ENCODE assay signal across 8 mouse cellular contexts in the genomic region with DNA sequence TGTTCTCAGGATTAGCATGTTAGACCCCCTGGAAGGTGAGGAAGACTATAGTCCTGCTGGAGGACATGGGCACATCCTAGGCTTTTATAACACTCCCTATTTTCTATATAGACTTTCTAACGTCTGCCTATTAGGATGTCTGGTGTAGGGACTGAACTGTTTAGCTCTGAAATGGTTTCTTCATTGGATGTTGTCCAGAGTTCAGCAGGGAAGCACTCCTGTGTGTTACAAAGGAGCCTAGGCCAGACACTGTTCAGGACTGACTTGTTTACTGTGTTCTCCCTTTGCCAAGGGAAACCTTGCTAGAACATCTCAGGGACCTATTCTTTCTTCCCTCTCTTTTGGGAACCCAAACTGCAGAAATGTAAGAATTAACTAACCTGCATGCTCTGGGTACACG.
A peak's percentile ranks its signal among the peaks of the same experiment; 100 is the strongest.
DNase-seq lines count a peak whose midpoint lies in the region; ATAC-seq and TF ChIP-seq lines count a peak whose summit lies in the region.

No protein-coding gene starts in this region.

- H3K27me3 ChIP-seq in kidney, adult 2 months (replicated peaks; ENCODE audit: control insufficient read depth, insufficient read depth, low read length) = no peaks in the 10 kb centered on the region
- H3K27me3 ChIP-seq in embryonic facial prominence, embryonic 13.5 days = no peaks in the 10 kb centered on the region
- no peaks in the 10 kb centered on the region for H3K27me3 ChIP-seq in hindbrain, embryonic 12.5 days
- peaks cover 11% of the 10 kb centered on the region; the same call in 1 of the 2 replicates for H3K27me3 ChIP-seq in midbrain, embryonic 13.5 days

- ATAC-seq in embryonic facial prominence, embryonic 13.5 days (ENCODE audit: insufficient number of reproducible peaks, insufficient read depth, low FRiP score, low TSS enrichment, low read depth) = no peak
- ATAC-seq in hindbrain, embryonic 12.5 days (ENCODE audit: low FRiP score) = no peak
- peak; percentile 4; the same call in 1 of the 2 replicates for ATAC-seq in midbrain, embryonic 13.5 days

- 42% methylated on average over 2 of the region's 2 CpGs for WGBS in kidney, adult 2 months
- WGBS in embryonic facial prominence, embryonic 13.5 days = 38% methylated on average over 2 of the region's 2 CpGs
- 24% methylated on average over 2 of the region's 2 CpGs for WGBS in hindbrain, embryonic 12.5 days
- WGBS in midbrain, embryonic 13.5 days = 4% methylated on average over 2 of the region's 2 CpGs

- peak overlapping the region; percentile 6; the same call in 1 of the 2 replicates for H3K4me3 ChIP-seq in kidney, adult 2 months (ENCODE audit: insufficient read depth, low read depth, low read length)
- H3K4me3 ChIP-seq in embryonic facial prominence, embryonic 13.5 days = peak overlapping the region; percentile 54
- H3K4me3 ChIP-seq in hindbrain, embryonic 12.5 days = peak overlapping the region; percentile 49
- H3K4me3 ChIP-seq in midbrain, embryonic 13.5 days (replicated peaks) = peak overlapping the region; percentile 65

- no peaks in the 10 kb centered on the region for H3K9me3 ChIP-seq in embryonic facial prominence, embryonic 13.5 days
- no peaks in the 10 kb centered on the region for H3K9me3 ChIP-seq in hindbrain, embryonic 12.5 days (replicated peaks)
- H3K9me3 ChIP-seq in midbrain, embryonic 13.5 days = no peaks in the 10 kb centered on the region

- peak overlapping the region; percentile 74 for H3K9ac ChIP-seq in embryonic facial prominence, embryonic 13.5 days
- peak overlapping the region; percentile 75 for H3K9ac ChIP-seq in hindbrain, embryonic 12.5 days
- peak overlapping the region; percentile 80 for H3K9ac ChIP-seq in midbrain, embryonic 13.5 days (replicated peaks)

- no peak for TF ChIP-seq POLR2A in kidney, adult 2 months (IDR thresholded peaks at IDR 0.05; ENCODE audit: low read depth, low read length)

- H3K4me1 ChIP-seq in kidney, adult 2 months (ENCODE audit: control insufficient read depth, insufficient read depth, low read length) = peaks cover 21% of the 10 kb centered on the region
- peaks cover 40% of the 10 kb centered on the region for H3K4me1 ChIP-seq in embryonic facial prominence, embryonic 13.5 days
- H3K4me1 ChIP-seq in hindbrain, embryonic 12.5 days = peaks cover 51% of the 10 kb centered on the region
- peaks cover 55% of the 10 kb centered on the region for H3K4me1 ChIP-seq in midbrain, embryonic 13.5 days (replicated peaks)

- DNase-seq in kidney, adult 2 months = peak; percentile 35
- no peak for DNase-seq in kidney, adult 11 months
- DNase-seq in thymus, adult 18-20 months = no peak
- no peak for DNase-seq in urinary bladder, adult 18-20 months (ENCODE audit: low spot score in 2 of 2)
- DNase-seq in right cerebral cortex, postnatal 36 days (ENCODE audit: low spot score in 2 of 2) = no peak

- peak overlapping the region; percentile 54; the same call in 1 of the 2 replicates for H3K27ac ChIP-seq in kidney, adult 2 months (ENCODE audit: insufficient read depth, low read depth, low read length)
- H3K27ac ChIP-seq in embryonic facial prominence, embryonic 13.5 days = peak overlapping the region; percentile 39; the same call in 1 of the 2 replicates
- H3K27ac ChIP-seq in hindbrain, embryonic 12.5 days = 0 out of 2 replicates have a peak overlapping the region, but pooled peaks have one; percentile 52
- peak overlapping the region; percentile 68; the same call in 1 of the 2 replicates for H3K27ac ChIP-seq in midbrain, embryonic 13.5 days

- no peaks in the 10 kb centered on the region for H3K36me3 ChIP-seq in kidney, adult 2 months (ENCODE audit: control insufficient read depth, insufficient read depth, low read length)
- no peaks in the 10 kb centered on the region for H3K36me3 ChIP-seq in embryonic facial prominence, embryonic 13.5 days
- H3K36me3 ChIP-seq in hindbrain, embryonic 12.5 days = no peaks in the 10 kb centered on the region
- H3K36me3 ChIP-seq in midbrain, embryonic 13.5 days = no peaks in the 10 kb centered on the region

- no peak for TF ChIP-seq CTCF in kidney, adult 2 months (conservative IDR thresholded peaks at IDR 0.05; ENCODE audit: insufficient read depth, insufficient read length, low read depth, low read length)

- H3K4me2 ChIP-seq in embryonic facial prominence, embryonic 13.5 days = peak overlapping the region; percentile 79
- peak overlapping the region; percentile 80 for H3K4me2 ChIP-seq in hindbrain, embryonic 12.5 days (replicated peaks)
- H3K4me2 ChIP-seq in midbrain, embryonic 13.5 days (replicated peaks) = peak overlapping the region; percentile 71

Comparison
In these comparisons a context has a peak if more than half of its experiments do, and no peak if none do; other contexts are left out.
1. H3K4me3 ChIP-seq: peak in every context shown above with its lines; median percentile 65 in midbrain, embryonic 13.5 days; 54 in embryonic facial prominence, embryonic 13.5 days; 49 in hindbrain, embryonic 12.5 days; 6 in kidney, adult 2 months.